Mouse (Mus musculus): ENCODE results near the gene Psmb10.

GRCm38 (mm10) chr8:105925123-105925522 lies 13.1 kb downstream of the Psmb10 start:
- TF ChIP-seq EP300 (IDR thresholded peaks at IDR 0.05; ENCODE audit: low read length) (no peak), CHD1 (IDR thresholded peaks at IDR 0.05; ENCODE audit: low read depth, low read length) (no peak)
